Mouse (Mus musculus) neural tube, embryonic 14.5 days (tissue): ENCODE results near the gene Palld. TPM values are rescaled to one million over a fixed set of nuclear protein-coding genes. Genes with fewer than 3 reads are reported as not detected.
A peak's percentile ranks its signal among the peaks of the same experiment; 100 is the strongest.

Experiments used
- ATAC-seq: fragments of 200-750 bp; cut with Nextera tagmentation; 2 replicates; pipeline ENCODE4 v1.8.0; 2017; ENCODE audit warnings: low read depth, mild to moderate bottlenecking, moderate TSS enrichment, moderate library complexity
- H3K27ac ChIP-seq: fragments of 300-500 bp; sonication (generic); 2 replicates; pipeline ENCODE4 v1.5.1; 2014; ENCODE audit warnings: low read depth, mild to moderate bottlenecking, control low read depth, low read length, moderate library complexity, mixed read lengths
- H3K27me3 ChIP-seq: fragments of 300-500 bp; sonication (generic); 2 replicates; pipeline ENCODE4 v1.6.1; 2014; ENCODE audit warnings: low read length; ENCODE audit not compliant: control insufficient read depth, insufficient read depth
- H3K36me3 ChIP-seq: fragments of 300-500 bp; sonication (generic); 2 replicates; pipeline ENCODE4 v1.6.1; 2014; ENCODE audit warnings: low read length, mixed read lengths; ENCODE audit not compliant: control insufficient read depth, insufficient read depth
- H3K4me1 ChIP-seq: fragments of 300-500 bp; sonication (generic); 2 replicates; pipeline ENCODE4 v1.6.1; 2014; ENCODE audit warnings: low read length; ENCODE audit not compliant: control insufficient read depth, insufficient read depth
- H3K4me2 ChIP-seq: fragments of 300-500 bp; sonication (generic); 2 replicates; pipeline ENCODE4 v1.6.1; 2014; ENCODE audit warnings: mild to moderate bottlenecking, low read depth, low read length, control low read depth
- H3K4me3 ChIP-seq: fragments of 300-500 bp; sonication (generic); 2 replicates; pipeline ENCODE4 v1.5.1; 2014; ENCODE audit warnings: low read depth, low read length, control low read depth, mixed read lengths
- H3K9ac ChIP-seq: fragments of 300-500 bp; sonication (generic); replicated peaks from 2 replicates; pipeline ENCODE4 v1.6.1; 2014; ENCODE audit warnings: low read depth, mild to moderate bottlenecking, control low read depth, low read length, mixed read lengths
- H3K9me3 ChIP-seq: fragments of 300-500 bp; sonication (generic); 2 replicates; pipeline ENCODE4 v1.6.1; 2016; ENCODE audit warnings: low read length; ENCODE audit not compliant: control insufficient read depth
- WGBS: fragments of 180-500 bp; shearing (Covaris S2); extraction: QIAGEN DNeasy Blood & Tissue Kit; methylation state at CpG from one replicate; pipeline ENCODE4 v1.1.7; 2014; 5-methylcytosine and 5-hydroxymethylcytosine counted together
- polyA plus RNA-seq: library from polyadenylated mRNA; unstranded; fragments of >200 nt; fragmentation: Nextera tagmentation; extraction: Ambion mirVana; gene quantifications from 2 replicates; pipeline ENCODE4 v1.2.1, GENCODE M21; 2014

Gene Palld
- polyA plus RNA-seq, 1 experiment from 2014 or later = 11.1 TPM

GRCm38 (mm10) chr8:61708586-61709305 is 193.7 kb downstream of the Palld start:
- ATAC-seq = peak; percentile 63

GRCm38 (mm10) chr8:61705491-61705890 is 197.0 kb downstream of the Palld start:
- no peak overlapping the region for H3K4me2 ChIP-seq
- H3K4me3 ChIP-seq = no peak overlapping the region
- no peaks in the 10 kb centered on the region for H3K36me3 ChIP-seq
- no peak for ATAC-seq
- no peaks in the 10 kb centered on the region for H3K27me3 ChIP-seq
- H3K9me3 ChIP-seq = no peaks in the 10 kb centered on the region
- H3K9ac ChIP-seq = no peak overlapping the region
- H3K27ac ChIP-seq = no peak overlapping the region
- peaks cover 4% of the 10 kb centered on the region; the same call in 1 of the 2 replicates for H3K4me1 ChIP-seq
- WGBS = 78% methylated on average over 3 of the region's 3 CpGs

More at GRCm38 (mm10) chr8:61708586-61709305, 193.7 kb downstream of the Palld start:
- no peaks in the 10 kb centered on the region for H3K9me3 ChIP-seq
- H3K27ac ChIP-seq = no peak overlapping the region
- H3K27me3 ChIP-seq = no peaks in the 10 kb centered on the region
- H3K36me3 ChIP-seq = no peaks in the 10 kb centered on the region
- H3K9ac ChIP-seq = no peak overlapping the region
- WGBS = 41% methylated on average over 8 of the region's 8 CpGs
- H3K4me3 ChIP-seq = no peak overlapping the region
- H3K4me1 ChIP-seq = 0 out of 2 replicates have a peak, but pooled peaks cover 4% of the 10 kb centered on the region
- H3K4me2 ChIP-seq = no peak overlapping the region

- Histone ChIP-seq H3K36me3 (no peaks in the 10 kb centered on the region), H3K9me3 (no peaks in the 10 kb centered on the region), H3K4me1 (no peaks in the 10 kb centered on the region; the same call in 1 of the 2 replicates), H3K4me2 (no peak overlapping the region), H3K27ac (no peak overlapping the region), H3K4me3 (no peak overlapping the region), H3K9ac (no peak overlapping the region), H3K27me3 (no peaks in the 10 kb centered on the region)
- ATAC-seq = no peak
- 36% methylated on average over 8 of the region's 8 CpGs for WGBS
These were observed 200.4 kb downstream of the Palld start for GRCm38 (mm10) chr8:61702122-61702521.

DNA sequence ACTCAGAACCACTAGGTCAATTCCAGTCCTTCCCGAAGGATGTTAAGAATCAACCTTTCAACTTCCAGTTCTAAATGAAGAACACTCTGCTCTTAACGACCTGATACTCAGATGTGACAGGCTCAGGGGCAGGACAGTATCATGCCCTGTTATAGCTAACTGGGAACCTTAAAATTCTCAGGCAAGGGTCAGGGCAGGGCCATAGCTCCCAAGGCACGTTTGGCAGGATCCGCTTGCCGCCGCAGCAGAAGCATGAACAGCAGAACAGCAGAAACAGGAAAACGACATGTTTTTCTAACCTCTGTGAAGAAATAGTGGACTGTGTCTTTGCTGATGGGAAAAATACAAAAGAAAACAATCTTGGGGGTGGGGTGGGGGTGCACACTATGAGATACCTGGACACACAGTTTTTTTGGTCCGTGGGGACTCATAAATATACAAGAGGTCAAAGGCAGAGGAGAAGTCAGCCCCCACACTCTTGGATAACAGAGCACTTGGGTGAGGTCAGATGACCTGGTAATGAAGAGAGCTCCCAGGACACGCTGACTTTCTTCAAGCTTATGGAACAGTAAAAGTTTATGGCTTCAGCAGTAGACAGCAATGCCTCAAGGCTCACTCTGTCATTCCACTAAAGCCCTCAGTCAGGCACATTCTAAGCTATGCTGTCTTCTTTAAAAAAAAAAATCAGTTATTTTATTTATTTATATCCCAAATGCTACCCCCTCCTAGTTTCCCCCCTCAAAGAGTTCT is 201.4 kb downstream of the Palld start:
- Histone ChIP-seq H3K4me2 (no peak overlapping the region), H3K9ac (no peak overlapping the region), H3K27ac (no peak overlapping the region), H3K4me3 (no peak overlapping the region), H3K36me3 (no peaks in the 10 kb centered on the region), H3K9me3 (no peaks in the 10 kb centered on the region), H3K4me1 (no peaks in the 10 kb centered on the region; the same call in 1 of the 2 replicates), H3K27me3 (no peaks in the 10 kb centered on the region)
- WGBS = 67% methylated on average over 9 of the region's 9 CpGs
- ATAC-seq = no peak

- H3K9me3 ChIP-seq = no peaks in the 10 kb centered on the region
- ATAC-seq = no peak
- no peak overlapping the region for H3K9ac ChIP-seq
- H3K4me1 ChIP-seq = no peaks in the 10 kb centered on the region; the same call in 1 of the 2 replicates
- no peaks in the 10 kb centered on the region for H3K36me3 ChIP-seq
- no peaks in the 10 kb centered on the region for H3K27me3 ChIP-seq
- H3K4me2 ChIP-seq = no peak overlapping the region
- H3K27ac ChIP-seq = no peak overlapping the region
- no peak overlapping the region for H3K4me3 ChIP-seq
- 86% methylated on average over 1 of the region's 1 CpGs for WGBS
These were observed 202.2 kb downstream of the Palld start for GRCm38 (mm10) chr8:61700298-61700697.

DNA sequence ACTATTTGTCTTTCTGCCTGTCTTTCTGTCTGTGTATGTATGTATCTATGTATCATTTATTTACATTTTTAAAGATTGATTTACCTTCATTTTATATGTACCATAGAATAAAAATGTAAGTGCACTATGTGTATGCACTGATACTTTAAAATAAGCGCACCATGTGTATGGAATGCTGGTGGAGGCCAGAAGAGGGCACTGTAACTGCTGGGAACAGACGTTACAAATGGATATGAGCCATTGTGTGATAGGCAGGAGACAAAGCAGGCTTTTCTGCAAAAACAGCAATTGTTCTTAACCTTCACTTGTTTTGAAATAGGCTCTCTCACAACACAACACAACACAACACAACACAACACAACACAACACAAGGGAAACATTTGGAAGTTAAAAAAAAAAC is 203.5 kb downstream of the Palld start:
- no peaks in the 10 kb centered on the region for H3K9me3 ChIP-seq
- no peaks in the 10 kb centered on the region; the same call in 1 of the 2 replicates for H3K4me1 ChIP-seq
- H3K36me3 ChIP-seq = no peaks in the 10 kb centered on the region
- no peak overlapping the region for H3K4me2 ChIP-seq
- H3K4me3 ChIP-seq = no peak overlapping the region
- whole genome bisulfite sequencing = 82% methylated on average over 2 of the region's 2 CpGs
- ATAC-seq = no peak
- H3K27ac ChIP-seq = no peak overlapping the region
- H3K27me3 ChIP-seq = no peaks in the 10 kb centered on the region
- H3K9ac ChIP-seq = no peak overlapping the region

GRCm38 (mm10) chr8:61697728-61698385 is 204.6 kb downstream of the Palld start:
- no peak for ATAC-seq
- H3K27ac ChIP-seq = no peak overlapping the region
- no peaks in the 10 kb centered on the region for H3K4me1 ChIP-seq
- H3K4me3 ChIP-seq = no peak overlapping the region
- H3K9ac ChIP-seq = no peak overlapping the region
- H3K27me3 ChIP-seq = no peaks in the 10 kb centered on the region
- no peaks in the 10 kb centered on the region for H3K36me3 ChIP-seq
- no peaks in the 10 kb centered on the region for H3K9me3 ChIP-seq
- 80% methylated on average over 7 of the region's 7 CpGs for WGBS
- H3K4me2 ChIP-seq = no peak overlapping the region

DNA sequence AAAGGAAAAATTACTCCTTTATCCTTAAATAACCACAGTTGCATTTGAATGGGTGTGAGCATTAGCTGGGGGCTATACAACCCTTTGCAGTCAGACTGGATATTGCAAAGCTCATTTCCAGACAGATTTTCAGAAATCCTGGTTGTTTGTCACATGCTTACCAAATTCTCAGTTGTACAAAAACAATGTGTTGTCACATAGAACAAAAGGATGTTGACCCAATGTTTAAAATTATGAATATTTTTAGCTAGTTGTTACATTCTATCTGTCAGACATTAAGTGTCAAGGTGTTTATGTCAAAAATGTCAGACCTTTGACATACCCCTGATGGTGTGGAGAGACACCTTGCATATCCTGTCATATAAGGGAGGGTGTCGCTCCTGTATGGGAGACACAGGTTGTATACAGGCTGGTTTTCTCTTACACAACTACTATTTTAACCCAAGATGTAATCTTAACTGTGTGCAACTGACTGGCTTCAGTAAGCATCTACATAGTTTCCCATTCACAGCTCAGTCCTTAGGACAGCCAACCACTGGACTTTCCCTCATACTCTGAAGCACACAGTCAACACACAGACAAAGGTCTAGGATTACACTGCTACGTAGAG is 205.5 kb downstream of the Palld start:
- no peak overlapping the region for H3K9ac ChIP-seq
- 96% methylated on average over 2 of the region's 2 CpGs for WGBS
- no peaks in the 10 kb centered on the region for H3K9me3 ChIP-seq
- H3K27ac ChIP-seq = no peak overlapping the region
- H3K27me3 ChIP-seq = no peaks in the 10 kb centered on the region
- no peak overlapping the region for H3K4me3 ChIP-seq
- H3K4me1 ChIP-seq = no peaks in the 10 kb centered on the region
- no peak overlapping the region for H3K4me2 ChIP-seq
- no peaks in the 10 kb centered on the region for H3K36me3 ChIP-seq
- ATAC-seq = no peak
